Mouse (Mus musculus) right cerebral cortex, postnatal 14 days (tissue): ENCODE data around the gene Sf3a1.
"Not testable (repeated sequence)": the region's sequence is repeated elsewhere in the genome, so short reads cannot be mapped to it uniquely, and the experiment has no call there.

ENCODE experiments used
- DNase-seq: peaks from one replicate; pipeline ENCODE4 v3.0.0; 2022

Sf3a1 gene

GRCm38 (mm10) chr11:4159808-4160708, at the start of gene Sf3a1, which contains the start of gene Ccdc157:
Gene Sf3a1 (plus strand): TSS chr11:4160350.
Gene Ccdc157 (minus strand): TSS chr11:4160293.
- DNase-seq: peak; percentile 95

GRCm38 (mm10) chr11:4112033-4112432, 48.1 kb upstream of the Sf3a1 start:
- no peak for DNase-seq

- no peak for DNase-seq
Observed at GRCm38 (mm10) chr11:4112861-4113260, 47.3 kb upstream of the Sf3a1 start.

GRCm38 (mm10) chr11:4113496-4113895, 46.7 kb upstream of the Sf3a1 start:
- no peak for DNase-seq

- no peak for DNase-seq
Observed at GRCm38 (mm10) chr11:4113970-4114369, 46.2 kb upstream of the Sf3a1 start.

GRCm38 (mm10) chr11:4114541-4114940, 45.6 kb upstream of the Sf3a1 start:
- not testable (repeated sequence) for DNase-seq

- DNase-seq: no peak
Observed at GRCm38 (mm10) chr11:4115407-4115806, 44.7 kb upstream of the Sf3a1 start.

- peak; percentile 59 for DNase-seq
Observed at GRCm38 (mm10) chr11:4116458-4117141, 43.5 kb upstream of the Sf3a1 start.

GRCm38 (mm10) chr11:4117372-4118071, 42.6 kb upstream of the Sf3a1 start:
- no peak for DNase-seq

- DNase-seq: peak; percentile 78
Observed at GRCm38 (mm10) chr11:4118081-4118921, 41.8 kb upstream of the Sf3a1 start.

GRCm38 (mm10) chr11:4119635-4120034, 40.5 kb upstream of the Sf3a1 start:
- DNase-seq: no peak

GRCm38 (mm10) chr11:4121691-4122090, 38.5 kb upstream of the Sf3a1 start:
- no peak for DNase-seq

GRCm38 (mm10) chr11:4122226-4122625, 37.9 kb upstream of the Sf3a1 start:
- no peak for DNase-seq

- no peak for DNase-seq
Observed at GRCm38 (mm10) chr11:4122742-4123579, 37.2 kb upstream of the Sf3a1 start, which contains the start of gene Sec14l2. Gene Sec14l2 (minus strand): TSS chr11:4123415.

- DNase-seq: peak; percentile 37
Observed at GRCm38 (mm10) chr11:4123922-4124321, 36.2 kb upstream of the Sf3a1 start.

GRCm38 (mm10) chr11:4127059-4127458, 33.1 kb upstream of the Sf3a1 start:
- no peak for DNase-seq

- DNase-seq: not testable (repeated sequence)
Observed at GRCm38 (mm10) chr11:4128461-4128860, 31.7 kb upstream of the Sf3a1 start.

- no peak for DNase-seq
Observed at GRCm38 (mm10) chr11:4133450-4133849, 26.7 kb upstream of the Sf3a1 start.

GRCm38 (mm10) chr11:4134400-4134799, 25.8 kb upstream of the Sf3a1 start:
- no peak for DNase-seq

- peak; percentile 95 for DNase-seq
Observed at GRCm38 (mm10) chr11:4134986-4135935, 24.9 kb upstream of the Sf3a1 start, which contains the start of gene Rnf215. Gene Rnf215 (plus strand): TSS chr11:4135202.
